Mouse (Mus musculus): ENCODE measurements around the gene AA467197.

GRCm38 (mm10) chr2:122656767-122657166, 20.0 kb downstream of the AA467197 start:
- TF ChIP-seq CTCF (IDR thresholded peaks at IDR 0.05; ENCODE audit: borderline replicate concordance, control insufficient read depth, extremely low read depth, insufficient read depth, low read length, poor library complexity) = no peak
- TF ChIP-seq POLR2A (IDR thresholded peaks at IDR 0.05; ENCODE audit: control insufficient read depth, extremely low read depth, insufficient read depth, low read length, poor library complexity) = no peak
